Mouse (Mus musculus): ENCODE data around the gene Sorcs1. TPM values are rescaled to one million over a fixed set of nuclear protein-coding genes. Genes with fewer than 3 reads are reported as not detected.

Sorcs1 gene
- total RNA-seq, 2 experiments from 2014 or later, result 37.8 to 41.2 TPM

- no peak for DNase-seq (ENCODE audit: extremely low spot score in 1 of 2, low spot score in 2 of 2)
- TF ChIP-seq CTCF (IDR thresholded peaks at IDR 0.05), result no peak
- H3K4me3 ChIP-seq, result no peak overlapping the region
- intact Hi-C loops (cut with DNase I), result no loop called here
- no peak overlapping the region for H3K27ac ChIP-seq
These were observed 150.6 kb downstream of the Sorcs1 start for GRCm38 (mm10) chr19:50527835-50528234.

- DNase-seq (ENCODE audit: extremely low spot score in 1 of 2, low spot score in 2 of 2), result no peak
- H3K27ac ChIP-seq, result no peak overlapping the region
- H3K4me3 ChIP-seq, result no peak overlapping the region
- TF ChIP-seq CTCF (IDR thresholded peaks at IDR 0.05), result no peak
- intact Hi-C loops (cut with DNase I), result no loop called here
These were observed 152.4 kb downstream of the Sorcs1 start for GRCm38 (mm10) chr19:50526094-50526493.

- intact Hi-C loops (cut with DNase I), result loop anchor here (2.0 kb wide), 1 partner anchor 157 kb away; the partner anchor contains the start of gene Sorcs1
- Histone ChIP-seq H3K4me3 (no peak overlapping the region), H3K27ac (no peak overlapping the region)
- no peak for DNase-seq (ENCODE audit: extremely low spot score in 1 of 2, low spot score in 2 of 2)
- no peak for TF ChIP-seq CTCF (IDR thresholded peaks at IDR 0.05)
These were observed 156.5 kb downstream of the Sorcs1 start for GRCm38 (mm10) chr19:50521943-50522342.

GRCm38 (mm10) chr19:50515059-50515673 lies 163.3 kb downstream of the Sorcs1 start:
- Histone ChIP-seq H3K27ac (no peak overlapping the region), H3K4me3 (0 out of 2 replicates have a peak overlapping the region, but pooled peaks have one; percentile 13)
- no peak for DNase-seq (ENCODE audit: extremely low spot score in 1 of 2, low spot score in 2 of 2)
- intact Hi-C loops (cut with DNase I), result no loop called here
- no peak for TF ChIP-seq CTCF (IDR thresholded peaks at IDR 0.05)

- DNase-seq (ENCODE audit: extremely low spot score in 1 of 2, low spot score in 2 of 2), result no peak
- Histone ChIP-seq H3K4me3 (no peak overlapping the region), H3K27ac (no peak overlapping the region)
- intact Hi-C loops (cut with DNase I), result no loop called here
- TF ChIP-seq CTCF (IDR thresholded peaks at IDR 0.05), result no peak
These were observed 164.1 kb downstream of the Sorcs1 start for GRCm38 (mm10) chr19:50514309-50514830.

- Histone ChIP-seq H3K4me3 (no peak overlapping the region), H3K27ac (peak overlapping the region; percentile 55; the same call in 1 of the 2 replicates)
- intact Hi-C loops (cut with DNase I), result no loop called here
- no peak for TF ChIP-seq CTCF (IDR thresholded peaks at IDR 0.05)
- no peak for DNase-seq (ENCODE audit: extremely low spot score in 1 of 2, low spot score in 2 of 2)
These were observed 175.6 kb downstream of the Sorcs1 start for GRCm38 (mm10) chr19:50502816-50503215.

GRCm38 (mm10) chr19:50491121-50491520 lies 187.3 kb downstream of the Sorcs1 start:
- no peak for TF ChIP-seq CTCF (IDR thresholded peaks at IDR 0.05)
- DNase-seq (ENCODE audit: extremely low spot score in 1 of 2, low spot score in 2 of 2), result no peak
- Histone ChIP-seq H3K4me3 (no peak overlapping the region), H3K27ac (no peak overlapping the region)
- intact Hi-C loops (cut with DNase I), result no loop called here

- no peak overlapping the region for H3K4me3 ChIP-seq
- TF ChIP-seq CTCF (IDR thresholded peaks at IDR 0.05), result no peak
- no peak for DNase-seq (ENCODE audit: extremely low spot score in 1 of 2, low spot score in 2 of 2)
- H3K27ac ChIP-seq, result no peak overlapping the region
- intact Hi-C loops (cut with DNase I), result no loop called here
These were observed 187.7 kb downstream of the Sorcs1 start for GRCm38 (mm10) chr19:50490721-50491120.

GRCm38 (mm10) chr19:50489786-50490185 lies 188.7 kb downstream of the Sorcs1 start:
- Histone ChIP-seq H3K4me3 (no peak overlapping the region), H3K27ac (no peak overlapping the region)
- intact Hi-C loops (cut with DNase I), result loop anchor here (5.0 kb wide), 1 partner anchor 188 kb away; the partner anchor contains the start of gene Sorcs1
- no peak for TF ChIP-seq CTCF (IDR thresholded peaks at IDR 0.05)
- no peak for DNase-seq (ENCODE audit: extremely low spot score in 1 of 2, low spot score in 2 of 2)

GRCm38 (mm10) chr19:50488421-50488820 lies 190.0 kb downstream of the Sorcs1 start:
- intact Hi-C loops (cut with DNase I), result loop anchor here (5.0 kb wide), 1 partner anchor 189 kb away; the partner anchor contains the start of gene Sorcs1
- no peak for DNase-seq (ENCODE audit: extremely low spot score in 1 of 2, low spot score in 2 of 2)
- Histone ChIP-seq H3K27ac (no peak overlapping the region), H3K4me3 (no peak overlapping the region)
- TF ChIP-seq CTCF (IDR thresholded peaks at IDR 0.05), result no peak

- TF ChIP-seq CTCF (IDR thresholded peaks at IDR 0.05), result no peak
- DNase-seq (ENCODE audit: extremely low spot score in 1 of 2, low spot score in 2 of 2), result peak; percentile 56 to 63
- Histone ChIP-seq H3K27ac (no peak overlapping the region), H3K4me3 (peak overlapping the region; percentile 7; the same call in 1 of the 2 replicates)
- intact Hi-C loops (cut with DNase I), result loop anchor here (5.0 kb wide), 1 partner anchor 190 kb away; the partner anchor contains the start of gene Sorcs1
These were observed 190.7 kb downstream of the Sorcs1 start for GRCm38 (mm10) chr19:50487768-50488167.

- no peak for TF ChIP-seq CTCF (IDR thresholded peaks at IDR 0.05)
- no peak for DNase-seq (ENCODE audit: extremely low spot score in 1 of 2, low spot score in 2 of 2)
- Histone ChIP-seq H3K4me3 (no peak overlapping the region), H3K27ac (no peak overlapping the region)
- intact Hi-C loops (cut with DNase I), result loop anchor here (5.0 kb wide), 1 partner anchor 191 kb away; the partner anchor contains the start of gene Sorcs1
These were observed 192.1 kb downstream of the Sorcs1 start for GRCm38 (mm10) chr19:50486345-50486744.
